Mouse (Mus musculus): Measurements from ENCODE around the gene Alms1. TPM values are rescaled to one million over a fixed set of nuclear protein-coding genes. Genes with fewer than 3 reads are reported as not detected.

Alms1 gene
- 0.54 and 0.79 TPM in 2 replicates for polyA plus RNA-seq (2012; rRNA removed)

GRCm38 (mm10) chr6:85587396-85588143 lies at the start of gene Alms1:
Gene Alms1 (plus strand): TSS chr6:85587531.
- WGBS = under 1% methylated on average over 58 of the region's 59 CpGs
- TF ChIP-seq POLR2A (IDR thresholded peaks at IDR 0.05; ENCODE audit: borderline replicate concordance, extremely low read depth, low read depth, low read length) (peak; percentile 72; the same call in 1 of the 2 replicates), CTCF (IDR thresholded peaks at IDR 0.05; ENCODE audit: insufficient read depth, low read length) (no peak)
- no peaks in the 10 kb centered on the region for H3K4me1 ChIP-seq (ENCODE audit: control insufficient read depth, insufficient read depth, low read length)
- peak within 1 kb of the TSS; percentile 92 for H3K4me3 ChIP-seq (replicated peaks; ENCODE audit: extremely low read depth, low read depth, low read length)
- peak; percentile 89 for DNase-seq

DNA sequence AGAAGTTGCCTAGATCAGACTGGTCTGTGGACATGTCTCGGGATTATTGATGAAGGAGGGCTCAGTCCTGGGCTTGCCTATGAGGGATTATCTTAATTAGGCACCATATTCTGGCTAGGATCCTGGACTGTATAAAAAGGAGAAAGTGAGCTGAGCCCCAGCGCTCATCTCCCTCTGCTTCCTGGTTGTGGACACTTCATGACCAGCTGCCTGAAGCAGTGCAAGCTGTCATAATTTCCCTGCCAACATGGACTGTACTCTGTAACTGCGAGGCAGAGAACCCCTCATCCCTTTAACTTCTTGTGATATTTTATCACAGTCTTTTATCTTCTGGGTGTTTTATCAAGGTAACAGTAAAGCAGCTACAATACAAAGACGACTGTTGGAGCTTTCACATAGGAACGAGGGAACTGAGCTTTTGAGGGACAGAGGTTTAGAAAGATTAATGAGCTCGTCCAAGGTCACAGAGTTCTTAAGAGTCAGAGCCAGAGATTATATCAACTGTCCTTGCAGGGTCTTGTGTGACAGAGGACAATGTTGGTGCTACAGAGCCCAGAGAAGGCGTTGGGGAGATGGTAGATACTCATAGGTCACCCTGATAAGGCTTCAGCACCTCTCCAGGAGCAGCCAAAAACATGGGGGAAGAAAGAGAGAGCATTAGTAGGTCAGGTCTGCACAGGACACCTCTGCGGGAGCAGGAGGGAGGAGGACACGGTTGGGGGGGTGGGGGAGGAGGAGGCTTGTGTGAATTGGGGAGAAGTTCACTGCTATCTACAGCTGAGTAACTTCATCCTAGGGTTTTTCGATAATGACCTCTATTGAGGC lies 43.8 kb upstream of the Alms1 start:
- no peak overlapping the region for H3K4me3 ChIP-seq (replicated peaks; ENCODE audit: extremely low read depth, low read depth, low read length)

DNA sequence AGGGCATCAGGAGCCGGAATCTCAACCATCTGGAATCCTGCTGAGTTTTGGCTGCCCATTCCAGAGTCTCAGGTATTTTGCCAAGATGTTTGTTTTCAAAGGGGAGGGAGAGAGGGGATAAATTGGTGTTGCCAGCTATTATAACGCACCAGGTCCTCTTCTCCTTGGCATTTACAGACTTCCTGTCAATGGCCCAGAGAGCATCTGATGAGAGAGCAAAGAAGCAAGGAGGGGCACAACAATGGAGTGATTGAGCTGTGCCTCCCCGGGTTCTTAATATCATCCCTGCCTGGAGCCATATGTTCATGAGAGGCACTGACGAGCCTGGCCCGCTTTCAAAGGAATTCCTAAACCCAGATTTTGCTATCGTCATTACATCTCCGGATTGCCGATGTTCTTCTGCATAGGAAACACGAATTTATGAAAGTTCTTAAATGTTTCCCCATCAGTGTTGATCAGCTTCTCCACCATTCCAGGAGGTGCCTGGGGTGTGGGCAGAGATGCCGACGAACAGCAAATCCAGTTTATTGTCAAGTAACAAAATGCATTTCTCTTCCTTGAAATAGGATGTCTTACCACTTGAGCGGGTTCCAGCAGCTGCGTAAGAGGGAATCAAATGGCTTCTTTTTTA lies 43.0 kb upstream of the Alms1 start:
- WGBS = 73% methylated on average over 13 of the region's 13 CpGs
- TF ChIP-seq CTCF (IDR thresholded peaks at IDR 0.05; ENCODE audit: insufficient read depth, low read length) = no peak
- no peak for TF ChIP-seq POLR2A (IDR thresholded peaks at IDR 0.05; ENCODE audit: borderline replicate concordance, extremely low read depth, low read depth, low read length)
- no peak for DNase-seq

More for the DNA sequence above, 43.8 kb upstream of the Alms1 start:
- TF ChIP-seq CTCF (IDR thresholded peaks at IDR 0.05; ENCODE audit: insufficient read depth, low read length) (no peak), POLR2A (IDR thresholded peaks at IDR 0.05; ENCODE audit: borderline replicate concordance, extremely low read depth, low read depth, low read length) (no peak)
- DNase-seq = no peak
- H3K4me1 ChIP-seq (ENCODE audit: control insufficient read depth, insufficient read depth, low read length) = no peaks in the 10 kb centered on the region
- 64% methylated on average over 10 of the region's 10 CpGs for WGBS

DNA sequence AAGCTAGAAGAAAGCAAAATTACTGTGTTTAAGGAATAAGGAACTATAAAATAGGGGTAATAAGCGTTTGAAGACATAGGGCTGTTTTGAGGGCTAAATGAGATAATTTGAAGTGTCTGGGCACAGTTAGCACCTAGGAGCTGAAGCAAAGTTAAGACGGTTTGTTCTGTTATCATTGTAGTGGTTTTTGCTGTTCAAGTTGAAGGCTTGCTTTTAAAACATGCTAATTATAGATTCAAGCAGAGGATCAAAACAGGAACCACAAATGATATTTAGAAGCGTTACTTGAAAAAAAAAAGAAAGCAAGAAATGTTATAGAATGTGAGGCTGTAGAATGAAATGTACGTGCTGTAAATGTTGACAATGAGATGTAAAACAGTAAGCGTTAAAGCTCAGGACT lies 39.7 kb upstream of the Alms1 start:
- DNase-seq = no peak
- TF ChIP-seq CTCF (IDR thresholded peaks at IDR 0.05; ENCODE audit: insufficient read depth, low read length) (no peak), POLR2A (IDR thresholded peaks at IDR 0.05; ENCODE audit: borderline replicate concordance, extremely low read depth, low read depth, low read length) (no peak)
- Histone ChIP-seq H3K4me3 (replicated peaks; ENCODE audit: extremely low read depth, low read depth, low read length) (no peak overlapping the region), H3K4me1 (ENCODE audit: control insufficient read depth, insufficient read depth, low read length) (no peaks in the 10 kb centered on the region)
- WGBS = 71% methylated on average over 5 of the region's 5 CpGs

More for the DNA sequence above, 43.0 kb upstream of the Alms1 start:
- Histone ChIP-seq H3K4me1 (ENCODE audit: control insufficient read depth, insufficient read depth, low read length) (no peaks in the 10 kb centered on the region), H3K4me3 (replicated peaks; ENCODE audit: extremely low read depth, low read depth, low read length) (no peak overlapping the region)

DNA sequence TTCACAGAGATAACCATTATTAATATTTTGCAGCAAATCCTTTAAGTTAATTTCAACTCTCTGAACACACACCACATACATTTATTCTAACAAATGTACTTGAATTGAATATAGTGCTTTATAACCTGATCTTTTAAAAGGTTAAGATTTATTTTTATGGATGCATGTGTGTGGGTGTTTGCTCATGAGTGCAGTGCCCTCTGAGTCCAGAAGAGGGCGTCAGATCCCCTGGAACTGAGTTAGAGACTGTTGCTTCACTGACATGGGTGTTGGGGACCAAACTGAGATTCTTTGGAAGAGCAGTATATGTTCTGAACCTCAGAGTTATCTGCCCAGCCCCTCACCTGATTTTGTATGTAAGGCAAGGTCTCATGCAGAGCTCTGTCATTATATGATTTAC lies 25.0 kb upstream of the Alms1 start:
- no peaks in the 10 kb centered on the region for H3K4me1 ChIP-seq (ENCODE audit: control insufficient read depth, insufficient read depth, low read length)
- H3K4me3 ChIP-seq (replicated peaks; ENCODE audit: extremely low read depth, low read depth, low read length) = no peak overlapping the region
- TF ChIP-seq CTCF (IDR thresholded peaks at IDR 0.05; ENCODE audit: insufficient read depth, low read length) = no peak
- no peak for TF ChIP-seq POLR2A (IDR thresholded peaks at IDR 0.05; ENCODE audit: borderline replicate concordance, extremely low read depth, low read depth, low read length)
- no peak for DNase-seq
- WGBS = 18% methylated on average over 1 of the region's 1 CpGs

DNA sequence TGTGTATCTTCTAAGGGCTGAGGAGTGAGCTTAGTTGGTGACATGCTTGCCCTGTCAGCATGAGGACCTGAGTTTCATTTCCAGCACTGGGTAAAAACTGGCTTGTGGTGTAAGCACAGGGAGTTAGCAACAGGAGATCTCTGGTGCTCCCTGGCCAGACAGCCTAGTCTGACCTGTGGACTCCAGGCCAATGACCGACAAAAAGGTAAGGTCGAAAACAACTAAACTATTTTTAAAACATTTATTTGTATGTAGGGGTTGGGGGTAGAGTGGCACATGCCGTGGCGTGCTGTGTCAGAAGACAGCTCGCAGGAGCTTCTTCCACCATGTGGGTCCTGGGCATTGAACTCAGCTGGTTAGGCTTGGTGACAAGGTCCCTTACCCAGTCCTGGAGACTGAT lies 14.5 kb upstream of the Alms1 start:
- Histone ChIP-seq H3K4me1 (ENCODE audit: control insufficient read depth, insufficient read depth, low read length) (no peaks in the 10 kb centered on the region), H3K4me3 (replicated peaks; ENCODE audit: extremely low read depth, low read depth, low read length) (no peak overlapping the region)
- no peak for TF ChIP-seq POLR2A (IDR thresholded peaks at IDR 0.05; ENCODE audit: borderline replicate concordance, extremely low read depth, low read depth, low read length)
- no peak for TF ChIP-seq CTCF (IDR thresholded peaks at IDR 0.05; ENCODE audit: insufficient read depth, low read length)
- WGBS = 87% methylated on average over 5 of the region's 5 CpGs
- DNase-seq = no peak

GRCm38 (mm10) chr6:85581688-85582087 lies 5.6 kb upstream of the Alms1 start:
- no peaks in the 10 kb centered on the region for H3K4me1 ChIP-seq (ENCODE audit: control insufficient read depth, insufficient read depth, low read length)
- TF ChIP-seq CTCF (IDR thresholded peaks at IDR 0.05; ENCODE audit: insufficient read depth, low read length) = no peak
- no peak for TF ChIP-seq POLR2A (IDR thresholded peaks at IDR 0.05; ENCODE audit: borderline replicate concordance, extremely low read depth, low read depth, low read length)
- no peak overlapping the region for H3K4me3 ChIP-seq (replicated peaks; ENCODE audit: extremely low read depth, low read depth, low read length)
- WGBS = 82% methylated on average over 5 of the region's 5 CpGs
- DNase-seq = no peak

GRCm38 (mm10) chr6:85584612-85585011 lies 2.7 kb upstream of the Alms1 start:
- 83% methylated on average over 4 of the region's 4 CpGs for WGBS
- TF ChIP-seq CTCF (IDR thresholded peaks at IDR 0.05; ENCODE audit: insufficient read depth, low read length) (no peak), POLR2A (IDR thresholded peaks at IDR 0.05; ENCODE audit: borderline replicate concordance, extremely low read depth, low read depth, low read length) (no peak)
- no peak overlapping the region for H3K4me3 ChIP-seq (replicated peaks; ENCODE audit: extremely low read depth, low read depth, low read length)
- H3K4me1 ChIP-seq (ENCODE audit: control insufficient read depth, insufficient read depth, low read length) = no peaks in the 10 kb centered on the region
- no peak for DNase-seq

- TF ChIP-seq POLR2A (IDR thresholded peaks at IDR 0.05; ENCODE audit: borderline replicate concordance, extremely low read depth, low read depth, low read length) = no peak
- TF ChIP-seq CTCF (IDR thresholded peaks at IDR 0.05; ENCODE audit: insufficient read depth, low read length) = no peak
- Histone ChIP-seq H3K4me3 (replicated peaks; ENCODE audit: extremely low read depth, low read depth, low read length) (peak overlapping the region; percentile 51), H3K4me1 (ENCODE audit: control insufficient read depth, insufficient read depth, low read length) (no peaks in the 10 kb centered on the region)
- no peak for DNase-seq
- 37% methylated on average over 9 of the region's 9 CpGs for WGBS
Measured at GRCm38 (mm10) chr6:85586805-85587367, 445 bp upstream of the Alms1 start.

Measured in lung, adult 2 months (tissue).